8 mouse cellular contexts compared by ENCODE assay signal in the genomic region with DNA sequence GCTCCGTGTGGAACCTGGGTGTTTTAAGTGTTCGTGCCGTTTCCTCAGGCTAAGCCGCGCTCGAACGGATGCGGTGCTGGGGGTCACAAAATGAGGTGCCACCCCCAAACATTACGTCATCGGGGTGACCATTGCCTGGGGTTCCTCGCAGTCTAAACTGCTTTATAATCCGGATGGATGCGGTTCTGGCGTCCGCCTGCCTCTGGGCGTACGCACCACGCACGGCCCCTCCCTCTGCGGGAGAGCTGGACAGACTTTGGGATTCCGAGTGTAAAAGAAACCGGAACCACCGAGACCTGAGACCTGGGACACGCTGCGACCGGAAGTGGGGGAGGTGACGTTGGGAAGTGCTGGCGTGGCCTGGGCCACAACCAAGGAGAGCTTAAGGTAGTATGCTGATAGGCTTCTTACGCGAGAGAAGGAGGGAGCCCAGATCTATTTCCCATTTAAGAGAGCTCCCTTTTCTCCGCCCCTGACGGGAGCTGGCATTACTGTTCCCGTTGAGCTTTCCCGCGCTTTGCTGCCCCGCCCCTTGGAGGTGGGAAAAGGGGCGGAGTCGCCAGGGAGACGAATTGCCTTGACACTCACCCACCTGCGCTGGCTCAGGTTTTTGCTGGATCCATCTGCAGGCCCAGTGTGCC. TPM values are rescaled to one million over a fixed set of nuclear protein-coding genes. Genes with fewer than 3 reads are reported as not detected.
A peak's percentile ranks its signal among the peaks of the same experiment; 100 is the strongest.
DNase-seq lines count a peak whose midpoint lies in the region; ATAC-seq lines count a peak whose summit lies in the region.

No protein-coding gene starts in this region.

- under 1% methylated on average over 40 of the region's 40 CpGs for WGBS in hindbrain, embryonic 16.5 days
- under 1% methylated on average over 40 of the region's 40 CpGs for WGBS in macrophage (ENCODE audit: missing documents)

- H3K27me3 ChIP-seq in hindbrain, embryonic 16.5 days (replicated peaks; ENCODE audit: control insufficient read depth, insufficient read depth, low read length), result no peaks in the 10 kb centered on the region

- H3K4me3 ChIP-seq in hindbrain, embryonic 16.5 days (ENCODE audit: low read length), result peak overlapping the region; percentile 64
- peak overlapping the region; percentile 75 for H3K4me3 ChIP-seq in macrophage (ENCODE audit: inconsistent target)

- peak; percentile 84 for ATAC-seq in hindbrain, embryonic 16.5 days

- DNase-seq in WW6 (ENCODE audit: low read depth, low spot score), result peak; percentile 96
- peak; percentile 62 to 90 for DNase-seq in cerebellum, postnatal 4 days (ENCODE audit: low spot score in 2 of 2)
- peak; percentile 94 for DNase-seq in gastrocnemius, adult 18-20 months (ENCODE audit: low spot score)
- DNase-seq in left cerebral cortex, adult 18-20 months (ENCODE audit: low spot score in 2 of 2), result peak; percentile 89 to 93
- DNase-seq in right cerebral cortex, adult 18-20 months, result peak; percentile 96
- DNase-seq in urinary bladder, postnatal 10 days (ENCODE audit: low spot score), result peak; percentile 67

- peaks cover 2% of the 10 kb centered on the region; the same call in 1 of the 2 replicates for H3K36me3 ChIP-seq in hindbrain, embryonic 16.5 days (ENCODE audit: control insufficient read depth, insufficient read depth, low read length)
- peaks cover 11% of the 10 kb centered on the region for H3K36me3 ChIP-seq in macrophage (ENCODE audit: inconsistent target)

- peaks cover 19% of the 10 kb centered on the region; the same call in 1 of the 2 replicates for H3K79me2 ChIP-seq in macrophage (ENCODE audit: inconsistent target)

- peak overlapping the region; percentile 73 for H3K9ac ChIP-seq in hindbrain, embryonic 16.5 days (ENCODE audit: low read depth, low read length)

- peak overlapping the region; percentile 96 for H3K27ac ChIP-seq in hindbrain, embryonic 16.5 days (ENCODE audit: low read depth, low read length)
- peak overlapping the region; percentile 85 for H3K27ac ChIP-seq in macrophage

- peak overlapping the region; percentile 89 for H3K4me2 ChIP-seq in hindbrain, embryonic 16.5 days (ENCODE audit: low read length)

- H3K9me3 ChIP-seq in hindbrain, embryonic 16.5 days (ENCODE audit: control insufficient read depth, low read length), result no peaks in the 10 kb centered on the region

- peaks cover 24% of the 10 kb centered on the region for H3K4me1 ChIP-seq in hindbrain, embryonic 16.5 days (ENCODE audit: control insufficient read depth, insufficient read depth, low read depth, low read length)

RNA-seq across cellular contexts. Expression of gene Zfp687, which starts 0.8 kb away (rescaled TPM):
- total RNA-seq in gastrocnemius, adult 18-20 months (2021), result 10 to 100 TPM; 13.2 to 14.9 TPM
- 15.9 and 22.0 TPM in 2 replicates for polyA plus RNA-seq in hindbrain, embryonic 16.5 days (2015; fragmentation: Nextera tagmentation; extraction: Ambion mirVana)
- 10 to 100 TPM; 23.1 to 24.6 TPM for total RNA-seq in left cerebral cortex, adult 18-20 months (2021)
- total RNA-seq in macrophage (2018; cell fraction: chromatin; rRNA removed), result 10 to 100 TPM; 21.2 to 73.2 (median 38.5) TPM
- total RNA-seq in macrophage (2018; cell fraction: cytosol; rRNA removed), result 10 to 100 TPM in 14 of 26 experiments, 1 to 10 TPM in 12; 5.1 to 16.3 (median 10.6) TPM
- 10 to 100 TPM; 19.1 to 42.8 (median 33.2) TPM for total RNA-seq in macrophage (2018; cell fraction: nucleus; rRNA removed)
- 8.3 to 8.9 TPM (median 8.9 TPM) in 3 replicates for polyA plus RNA-seq in macrophage (2018)

RNA-seq across cellular contexts. Expression of gene Psmd4, which starts 26.4 kb away (rescaled TPM):
- 100 to 1,000 TPM; 222 to 224 TPM for total RNA-seq in gastrocnemius, adult 18-20 months (2021)
- polyA plus RNA-seq in hindbrain, embryonic 16.5 days (2015; fragmentation: Nextera tagmentation; extraction: Ambion mirVana), result 267 and 288 TPM in 2 replicates
- 100 to 1,000 TPM; 165 to 171 TPM for total RNA-seq in left cerebral cortex, adult 18-20 months (2021)
- 100 to 1,000 TPM in 18 of 26 experiments, 10 to 100 TPM in 8; 60.3 to 149 (median 109) TPM for total RNA-seq in macrophage (2018; cell fraction: chromatin; rRNA removed)
- 100 to 1,000 TPM in 24 of 26 experiments, 10 to 100 TPM in 2; 95.5 to 160 (median 124) TPM for total RNA-seq in macrophage (2018; cell fraction: cytosol; rRNA removed)
- 100 to 1,000 TPM in 6 of 26 experiments, 10 to 100 TPM in 20; 57.2 to 121 (median 87.1) TPM for total RNA-seq in macrophage (2018; cell fraction: nucleus; rRNA removed)
- 102 to 143 TPM (median 138 TPM) in 3 replicates for polyA plus RNA-seq in macrophage (2018)

RNA-seq across cellular contexts. Expression of gene Pi4kb, which starts 41.5 kb away (rescaled TPM):
- 10 to 100 TPM; 16.8 to 19.0 TPM for total RNA-seq in gastrocnemius, adult 18-20 months (2021)
- polyA plus RNA-seq in hindbrain, embryonic 16.5 days (2015; fragmentation: Nextera tagmentation; extraction: Ambion mirVana), result 22.1 and 26.2 TPM in 2 replicates
- total RNA-seq in left cerebral cortex, adult 18-20 months (2021), result 10 to 100 TPM; 60.9 to 62.2 TPM
- total RNA-seq in macrophage (2018; cell fraction: chromatin; rRNA removed), result 100 to 1,000 TPM in 2 of 26 experiments, 10 to 100 TPM in 24; 38.8 to 108 (median 58.8) TPM
- total RNA-seq in macrophage (2018; cell fraction: cytosol; rRNA removed), result 10 to 100 TPM; 37.8 to 62.4 (median 51.1) TPM
- total RNA-seq in macrophage (2018; cell fraction: nucleus; rRNA removed), result 10 to 100 TPM; 33.3 to 79.6 (median 41.8) TPM
- 39.8 to 61.5 TPM (median 51.3 TPM) in 3 replicates for polyA plus RNA-seq in macrophage (2018)

Comparison
In these comparisons a context has a peak if more than half of its experiments do, and no peak if none do; other contexts are left out.
1. Peak in every context shown above with its lines: DNase-seq, ATAC-seq, H3K4me3 ChIP-seq and H3K27ac ChIP-seq.